Mouse (Mus musculus) gastrocnemius, postnatal 36 days (tissue): ENCODE measurements at regions not wholly inside any gene's neighbourhood (a gene's known extent, or its start where the extent isn't known, plus 50 kb on each side); places are given as distances from the start of the nearest gene placed in this dataset.

Source experiments
- DNase-seq, 2 experiments: peaks; one replicate each; pipeline ENCODE4 v3.0.0; 2022
- intact Hi-C: fragments of 180-260 bp; cut with DNase I; formaldehyde crosslinking; loops from one replicate; pipeline ENCODE4 v1.15.1; 2025

- no peak for DNase-seq
- intact Hi-C loops = no loop called here
Measured at GRCm38 (mm10) chr13:16739563-16739962, 727.9 kb downstream of the Inhba start.

DNA sequence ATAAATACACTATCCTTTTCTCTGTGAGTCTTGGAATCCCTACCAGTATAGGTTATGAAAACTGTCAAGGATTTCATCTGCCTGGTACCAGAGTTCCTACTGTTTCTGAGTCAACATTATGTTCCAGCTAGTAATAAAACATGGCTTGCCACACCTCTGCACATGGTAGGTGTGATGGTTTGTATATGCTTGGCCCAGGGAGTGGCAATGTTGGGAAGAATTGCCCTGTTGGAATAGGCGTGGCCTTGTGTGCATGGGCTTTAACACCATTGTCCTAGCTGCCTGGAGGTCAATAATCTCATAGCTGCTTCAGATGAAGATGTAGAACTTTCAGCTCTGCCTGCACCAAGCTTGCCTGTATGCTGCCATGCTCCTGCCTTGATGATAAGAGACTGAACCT is 732.6 kb downstream of the Inhba start:
- no peak for DNase-seq
- intact Hi-C loops = no loop called here

DNA sequence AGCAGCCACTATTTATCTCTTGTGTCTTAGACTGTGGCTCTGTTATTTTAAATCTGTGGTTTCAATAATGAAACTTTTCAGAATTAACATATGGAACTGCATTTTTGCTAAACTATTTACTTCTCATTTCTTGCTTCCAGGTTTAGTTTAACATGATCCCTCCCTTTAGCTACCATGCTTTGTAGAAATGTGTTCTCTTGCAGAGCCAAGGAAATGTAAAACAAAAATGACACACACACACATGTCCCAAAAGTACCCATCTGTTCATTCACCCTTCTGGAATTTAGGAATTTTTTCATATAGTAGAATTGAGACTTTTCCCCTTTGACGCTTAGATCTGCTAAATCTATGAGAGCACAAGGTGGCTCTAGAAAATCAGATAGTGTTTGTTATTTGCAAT is 734.0 kb downstream of the Inhba start:
- DNase-seq = no peak
- intact Hi-C loops = no loop called here

DNA sequence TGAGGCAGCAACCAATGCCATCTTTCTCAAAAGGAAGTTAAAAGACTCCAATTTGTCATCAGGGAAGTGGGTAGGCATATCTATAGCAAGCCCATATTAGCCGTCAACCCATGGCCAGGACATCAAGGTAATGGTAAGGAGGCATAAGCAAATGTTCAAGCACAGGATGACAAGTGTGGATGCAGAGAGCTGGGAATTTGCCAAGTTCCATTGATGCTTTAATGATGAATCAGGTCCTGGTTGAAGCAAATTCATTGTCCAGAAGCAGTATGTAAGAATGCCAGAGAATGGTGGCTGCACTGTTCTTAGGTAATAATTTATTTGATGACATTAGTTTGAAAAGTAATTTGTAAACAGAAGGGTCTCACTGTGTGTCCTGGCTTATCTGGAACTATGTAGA is 734.8 kb downstream of the Inhba start:
- intact Hi-C loops = no loop called here
- DNase-seq = no peak

DNA sequence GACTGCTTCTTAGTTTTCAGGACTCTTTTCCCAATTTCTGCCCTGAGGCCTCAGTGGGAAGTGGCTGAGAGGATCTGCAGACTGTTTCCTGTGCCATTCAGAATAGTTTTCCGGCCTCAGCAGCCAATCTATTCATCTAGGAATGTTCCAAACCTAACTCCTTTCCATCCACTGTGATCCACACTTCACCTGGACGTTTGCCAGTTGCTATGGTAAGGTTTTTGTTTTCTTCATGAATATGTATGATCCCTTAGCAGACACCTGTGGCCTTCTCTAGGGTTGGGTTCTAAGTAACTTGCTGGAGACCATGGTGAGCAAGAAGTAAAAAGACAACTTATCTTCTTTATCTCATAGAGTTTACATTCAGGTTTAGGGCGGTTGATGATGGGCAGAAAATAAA is 744.6 kb downstream of the Inhba start:
- intact Hi-C loops = no loop called here
- no peak for DNase-seq

DNA sequence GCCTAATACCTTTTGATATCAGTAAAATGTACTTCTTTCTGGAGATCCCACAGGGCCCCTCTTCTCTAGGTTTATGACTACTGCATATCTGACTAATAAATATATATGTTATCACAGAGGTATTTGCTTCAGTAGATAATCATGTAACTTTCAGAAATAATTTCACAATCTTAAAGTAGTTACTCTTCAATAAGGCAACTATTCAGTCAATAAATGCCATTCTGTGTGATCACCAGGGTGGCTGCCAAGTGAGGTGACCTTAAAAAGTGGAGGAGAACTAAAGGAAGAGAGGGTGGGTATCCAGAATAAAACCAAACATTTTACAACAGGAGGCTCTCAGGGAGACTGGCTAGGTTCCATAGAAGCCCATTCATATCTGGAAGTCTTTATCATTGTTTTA is 748.4 kb downstream of the Inhba start:
- intact Hi-C loops = no loop called here
- DNase-seq = no peak

DNA sequence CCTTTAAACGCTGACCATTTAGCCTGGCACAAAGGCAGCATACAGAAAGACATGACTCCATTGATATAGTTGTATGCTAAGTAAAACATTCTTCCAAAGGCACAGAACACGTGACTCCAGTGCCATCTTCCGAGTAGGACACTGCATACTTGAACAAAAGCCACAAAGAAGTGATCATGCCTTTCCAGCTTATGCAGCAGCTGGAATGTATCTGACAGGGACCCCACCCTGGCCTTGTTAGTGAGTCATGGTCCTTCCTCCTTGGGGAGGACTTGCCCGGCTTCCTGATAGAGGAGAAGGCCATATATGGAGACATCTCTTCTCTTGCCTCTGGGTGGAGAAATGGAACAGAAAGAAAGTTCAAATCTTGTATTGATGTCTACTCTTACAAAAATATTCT is 749.8 kb downstream of the Inhba start:
- no peak for DNase-seq
- intact Hi-C loops = no loop called here

GRCm38 (mm10) chr13:16762326-16762725 is 750.7 kb downstream of the Inhba start:
- intact Hi-C loops = no loop called here
- no peak for DNase-seq

DNA sequence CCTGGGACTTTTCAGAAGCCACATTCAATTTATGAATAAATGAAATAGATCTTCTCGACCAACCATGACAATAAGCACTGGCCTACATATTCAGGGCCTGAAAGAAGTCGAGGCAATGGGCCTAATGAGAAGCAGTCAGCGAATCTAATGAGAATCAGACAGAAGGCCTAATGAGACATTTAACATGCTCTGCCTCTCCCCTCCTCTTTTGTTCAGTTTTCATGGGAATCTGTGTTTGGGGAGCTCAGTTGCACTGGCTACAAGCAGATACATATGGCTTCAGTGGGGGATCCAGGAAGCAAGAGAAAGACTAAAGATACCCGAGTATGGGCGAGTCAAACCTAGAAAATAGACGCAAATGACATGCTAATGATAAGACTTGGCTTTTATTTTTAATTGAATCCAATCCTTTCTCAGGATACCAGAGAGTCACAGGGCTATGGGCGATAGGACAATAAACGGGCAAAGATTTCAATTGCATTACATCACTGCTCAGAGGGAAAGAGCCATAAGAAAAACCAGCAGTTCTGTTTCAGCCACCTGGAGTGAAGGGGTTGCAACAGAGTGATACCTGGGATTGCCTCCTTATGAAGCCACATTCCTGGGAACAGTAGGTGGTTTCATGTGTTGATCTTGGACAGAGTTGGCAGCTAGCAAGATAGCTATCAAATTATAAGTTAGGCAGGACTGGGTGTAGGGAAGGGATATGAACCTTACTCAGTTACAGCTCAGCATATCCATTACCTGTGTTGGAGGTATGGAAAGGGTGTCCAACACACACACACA is 751.3 kb downstream of the Inhba start:
- intact Hi-C loops = no loop called here
- DNase-seq = no peak

DNA sequence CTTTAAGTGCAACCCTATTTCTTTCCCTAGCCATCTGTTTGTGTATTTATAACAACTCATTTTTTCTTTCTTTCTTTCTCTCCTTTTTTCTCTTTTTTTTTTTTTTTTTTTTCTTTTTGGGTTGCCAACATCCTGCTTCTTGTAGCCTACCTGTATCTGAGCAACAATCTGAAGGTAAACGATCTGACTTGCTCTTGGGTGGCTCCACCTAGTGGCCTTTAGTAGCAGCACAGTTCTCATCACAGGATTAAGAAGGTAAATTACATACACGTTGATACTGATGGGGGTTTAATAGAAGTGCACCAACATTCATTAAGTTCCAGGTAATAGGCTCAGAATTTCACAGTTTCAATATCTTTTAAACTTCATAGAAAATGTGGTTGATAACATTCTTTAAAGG is 752.1 kb downstream of the Inhba start:
- intact Hi-C loops = no loop called here
- no peak for DNase-seq

- no peak for DNase-seq
- intact Hi-C loops = no loop called here
Measured at GRCm38 (mm10) chr13:16769409-16769808, 757.8 kb downstream of the Inhba start.

DNA sequence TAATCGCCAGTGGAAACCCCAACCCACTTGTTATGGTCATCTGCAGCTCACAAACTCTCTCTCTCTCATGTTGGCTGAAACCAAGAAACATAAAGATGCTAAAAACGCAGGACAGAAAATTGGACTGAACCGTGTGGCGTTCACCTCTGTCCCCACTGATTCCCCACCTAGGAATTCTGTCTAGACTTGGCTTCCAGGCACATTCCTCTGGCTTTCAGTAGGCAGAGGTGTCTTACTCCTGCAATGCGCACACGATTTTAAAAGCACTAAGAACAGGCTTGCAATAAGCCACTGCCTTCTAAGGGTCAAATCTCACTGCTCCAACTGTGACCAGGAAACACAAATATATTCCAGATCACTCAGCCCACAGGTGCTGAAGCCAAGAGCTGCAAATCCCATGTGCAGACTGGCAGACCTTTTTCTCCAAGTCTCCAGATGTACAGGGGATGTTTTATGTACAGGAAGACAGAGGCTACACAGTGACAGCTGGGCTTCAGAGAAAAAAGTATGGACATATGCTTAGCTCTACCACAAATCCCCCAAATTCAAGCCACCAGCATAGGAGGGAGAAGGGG is 758.3 kb downstream of the Inhba start:
- no peak for DNase-seq
- intact Hi-C loops = no loop called here

DNA sequence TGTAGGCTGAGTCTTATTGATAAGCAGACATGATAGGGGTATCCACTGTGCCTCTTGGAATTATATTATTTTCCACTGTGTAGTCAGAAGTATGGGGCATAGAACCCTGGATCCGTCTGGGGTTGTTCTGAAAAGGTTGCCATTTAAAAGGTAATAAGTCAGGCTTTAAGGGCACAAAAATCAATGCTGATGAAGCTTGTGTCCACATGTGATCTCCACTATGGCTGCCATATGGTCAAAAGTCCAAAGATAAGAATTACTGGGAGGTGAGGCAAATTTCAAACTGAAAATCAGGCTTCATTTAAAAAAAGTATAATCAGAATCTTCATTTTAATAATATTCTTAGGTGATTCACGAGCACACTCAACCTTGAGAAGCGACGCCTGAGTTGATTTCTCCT is 760.2 kb downstream of the Inhba start:
- intact Hi-C loops = no loop called here
- DNase-seq = no peak

GRCm38 (mm10) chr13:16805560-16805959 is 793.9 kb downstream of the Inhba start:
- intact Hi-C loops = no loop called here

More at GRCm38 (mm10) chr13:16805560-16805959, 793.9 kb downstream of the Inhba start:
- no peak for DNase-seq
